Mouse (Mus musculus) embryonic fibroblast, embryonic 13.5 days (primary cell): ENCODE results near the gene Zranb3.

Source experiments
- CTCF ChIP-seq: IDR thresholded peaks from 2 replicates; pipeline ENCODE4 v1.5.1; 2011; ENCODE audit warnings: mild to moderate bottlenecking, control low read depth, low read length, moderate library complexity, borderline replicate concordance; ENCODE audit not compliant: insufficient read depth
- POLR2A ChIP-seq: IDR thresholded peaks from 2 replicates; pipeline ENCODE4 v1.6.1; 2011; ENCODE audit warnings: low read depth, mild to moderate bottlenecking, control low read depth, low read length, moderate library complexity

- no peak for TF ChIP-seq CTCF
- TF ChIP-seq POLR2A, result no peak
These were observed 148.0 kb downstream of the Zranb3 start for GRCm38 (mm10) chr1:127954800-127955199.
